Mouse (Mus musculus) cortical plate, adult 2 months (tissue): ENCODE data around the gene Ago1.

Experiments used
- CTCF ChIP-seq: fragments of 200-500 bp; IDR thresholded peaks from 2 replicates; pipeline ENCODE4 v1.5.1; 2011; ENCODE audit warnings: mild to moderate bottlenecking, control low read depth, low read length; ENCODE audit not compliant: insufficient read depth; ENCODE audit errors: extremely low read depth
- POLR2A ChIP-seq: fragments of 200-500 bp; IDR thresholded peaks from 2 replicates; pipeline ENCODE4 v1.6.1; 2011; ENCODE audit warnings: mild to moderate bottlenecking, low read length, control low read depth; ENCODE audit not compliant: insufficient read depth; ENCODE audit errors: extremely low read depth

DNA sequence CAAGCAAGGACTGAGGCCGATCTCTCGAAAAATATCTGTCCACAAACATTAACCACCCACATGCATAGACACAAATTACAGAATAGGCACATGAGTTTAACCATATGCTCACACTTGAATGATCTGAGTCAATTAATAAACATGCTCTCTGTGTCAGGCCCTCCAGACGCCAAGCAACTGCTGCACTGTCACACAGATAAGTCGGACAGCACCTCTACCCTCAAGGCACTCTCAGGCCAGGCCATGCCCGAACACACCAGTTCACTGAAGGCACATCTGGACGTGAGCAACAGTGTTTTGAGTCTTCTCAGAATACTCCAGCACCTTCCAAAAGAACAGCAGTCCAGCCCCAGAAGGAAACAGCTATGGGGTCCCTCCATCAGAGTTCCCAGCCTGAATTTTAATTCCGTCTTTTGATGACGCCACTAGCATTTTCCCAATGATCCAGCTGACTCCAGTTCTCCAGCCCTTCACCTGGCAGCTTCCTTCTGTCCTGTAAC lies 2.1 kb downstream of the Ago1 start:
- TF ChIP-seq CTCF (no peak), POLR2A (no peak)
